Mouse (Mus musculus): Measurements from ENCODE around the gene Bcl2l13. TPM values are rescaled to one million over a fixed set of nuclear protein-coding genes. Genes with fewer than 3 reads are reported as not detected.
"Not testable (repeated sequence)": the region's sequence is repeated elsewhere in the genome, so short reads cannot be mapped to it uniquely, and the experiment has no call there.

The Bcl2l13 gene
- polyA plus RNA-seq, 1 experiment, result 11.3 TPM

DNA sequence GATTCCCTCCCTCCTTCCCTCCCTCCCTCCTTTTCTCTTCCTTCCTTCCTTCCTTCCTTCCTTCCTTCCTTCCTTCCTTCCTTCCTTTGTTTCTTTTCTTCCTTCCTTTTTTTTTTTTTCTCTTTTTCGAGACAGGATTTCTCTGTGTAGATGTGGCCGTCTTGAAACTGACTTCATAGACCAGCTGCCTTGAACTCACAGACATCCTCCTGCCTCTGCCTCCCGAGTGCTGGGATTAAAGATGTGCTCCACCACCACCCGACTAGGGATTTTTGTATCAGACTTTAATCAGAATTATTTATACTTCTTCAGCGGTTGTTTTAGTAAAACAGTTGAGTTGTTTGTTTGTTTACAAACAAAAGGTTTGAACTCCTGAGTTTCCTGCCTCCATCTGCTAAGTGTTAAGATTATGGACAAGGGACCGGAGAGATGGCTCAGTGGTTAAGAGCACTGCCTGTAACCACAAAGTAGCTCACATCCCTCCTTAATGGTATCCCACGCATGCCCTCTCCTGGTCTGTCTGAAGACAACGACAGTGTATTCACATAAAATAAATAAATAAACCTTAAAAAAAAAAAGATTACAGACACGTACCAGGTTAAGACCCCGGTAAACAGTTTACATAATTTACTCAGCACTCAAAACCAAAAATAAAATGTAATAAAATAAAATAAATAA is 12.9 kb upstream of the Bcl2l13 start:
- DNase-seq (ENCODE audit: low read depth, low spot score), result no peak
- 41% methylated on average over 10 of the region's 10 CpGs for WGBS

GRCm38 (mm10) chr6:120830056-120830455 is 6.0 kb upstream of the Bcl2l13 start:
- DNase-seq (ENCODE audit: low read depth, low spot score), result no peak
- 41% methylated on average over 1 of the region's 1 CpGs for WGBS

DNA sequence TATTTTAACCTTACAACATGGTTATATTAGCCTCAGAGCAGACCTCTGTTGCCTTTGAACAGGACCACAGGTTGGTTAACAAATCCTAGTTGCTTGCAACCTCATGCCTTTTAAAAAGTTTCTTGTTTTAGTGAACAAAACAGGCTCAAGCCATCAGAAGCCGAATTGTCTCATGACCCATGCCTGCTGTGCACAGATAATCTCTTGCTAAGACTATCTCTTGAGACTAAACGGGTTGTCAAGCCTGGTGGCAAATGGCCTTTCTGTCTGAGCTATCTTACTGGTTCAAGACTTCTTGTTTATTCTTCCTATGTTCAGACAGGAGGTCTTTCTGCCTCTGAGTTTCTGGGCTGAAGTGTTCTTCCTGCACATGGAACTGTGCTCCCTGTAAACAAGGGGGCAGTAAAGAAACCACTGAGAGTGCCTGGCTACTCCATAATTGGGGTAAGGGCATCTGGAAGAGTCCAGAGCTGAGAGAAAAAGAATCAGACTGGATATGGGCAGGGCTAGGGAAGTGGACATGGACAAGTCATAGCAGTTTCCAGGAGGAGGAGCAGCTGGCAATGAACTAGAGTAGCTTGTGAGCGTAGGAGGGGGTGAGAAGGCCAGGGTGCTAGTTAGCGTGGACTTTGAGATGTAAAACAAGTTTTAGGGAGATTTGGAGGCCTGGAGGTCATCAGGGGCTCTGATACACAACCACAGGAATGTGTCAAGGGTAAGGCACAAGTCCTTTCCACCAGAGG is 5.0 kb upstream of the Bcl2l13 start:
- no peak for DNase-seq (ENCODE audit: low read depth, low spot score)
- 72% methylated on average over 4 of the region's 4 CpGs for WGBS

DNA sequence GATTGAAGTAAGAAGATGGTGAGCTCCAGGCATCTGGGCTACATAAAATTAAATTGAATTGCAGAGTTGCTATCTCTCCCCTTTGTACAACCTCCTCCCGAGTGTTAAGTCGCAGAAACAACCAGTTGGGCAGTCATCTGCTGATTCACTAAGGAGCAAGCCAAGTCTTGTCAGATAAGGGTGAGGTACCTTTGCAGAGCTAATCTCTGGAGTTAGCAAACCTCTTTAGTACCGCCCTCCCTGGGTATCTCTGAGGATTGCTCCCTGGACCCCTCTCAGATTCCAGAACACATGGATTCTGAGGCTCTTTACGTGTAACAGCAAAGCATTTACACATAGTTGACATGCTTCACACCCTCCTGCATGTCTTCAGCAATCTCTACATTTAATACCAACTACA is 3.9 kb upstream of the Bcl2l13 start:
- 79% methylated on average over 4 of the region's 4 CpGs for WGBS
- DNase-seq (ENCODE audit: low read depth, low spot score), result no peak

GRCm38 (mm10) chr6:120834766-120835321 is 1.2 kb upstream of the Bcl2l13 start:
- 77% methylated on average over 4 of the region's 4 CpGs for WGBS

DNA sequence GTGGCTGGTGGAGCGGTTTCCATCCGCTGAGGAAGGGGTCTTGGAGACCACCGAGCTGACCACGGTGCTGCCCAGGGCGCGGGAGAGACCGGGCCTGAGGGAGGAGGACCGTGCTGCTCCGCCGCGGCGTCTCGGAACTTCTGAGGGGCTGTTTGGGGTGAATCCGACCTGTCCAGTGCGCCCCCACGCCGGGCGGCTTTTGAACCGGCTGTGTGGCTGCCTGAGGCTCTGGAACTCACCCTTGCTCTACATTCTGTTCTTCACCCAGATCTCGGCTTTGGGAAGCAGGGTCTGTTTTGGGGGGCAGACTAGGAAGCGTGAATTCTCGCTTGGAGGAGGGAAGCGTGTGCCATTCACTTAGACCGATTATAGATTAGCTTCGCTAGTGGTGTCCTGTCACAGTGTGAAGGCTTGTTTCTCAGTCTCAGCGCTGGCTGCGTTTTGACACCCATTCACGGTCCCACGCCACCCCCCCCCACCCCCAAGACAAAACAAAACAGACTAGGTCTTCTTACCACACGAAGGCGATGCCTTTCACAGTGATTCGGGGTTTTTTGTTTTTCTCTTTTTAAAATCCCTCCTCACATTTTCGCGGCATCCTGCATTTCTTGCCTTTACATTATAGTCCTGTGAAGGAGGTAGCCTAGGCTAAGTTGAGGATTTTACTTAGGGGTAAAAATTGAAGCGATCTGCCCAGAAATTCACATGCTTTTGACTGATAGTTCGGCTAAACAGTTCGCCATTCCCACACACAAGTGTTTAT is 558 bp downstream of the Bcl2l13 start:
- no peak for DNase-seq (ENCODE audit: low read depth, low spot score)
- WGBS, result 3% methylated on average over 37 of the region's 37 CpGs

More at GRCm38 (mm10) chr6:120834766-120835321, 1.2 kb upstream of the Bcl2l13 start:
- DNase-seq (ENCODE audit: low read depth, low spot score), result no peak

GRCm38 (mm10) chr6:120837152-120837530 is 1.1 kb downstream of the Bcl2l13 start:
- WGBS, result 59% methylated on average over 1 of the region's 1 CpGs

DNA sequence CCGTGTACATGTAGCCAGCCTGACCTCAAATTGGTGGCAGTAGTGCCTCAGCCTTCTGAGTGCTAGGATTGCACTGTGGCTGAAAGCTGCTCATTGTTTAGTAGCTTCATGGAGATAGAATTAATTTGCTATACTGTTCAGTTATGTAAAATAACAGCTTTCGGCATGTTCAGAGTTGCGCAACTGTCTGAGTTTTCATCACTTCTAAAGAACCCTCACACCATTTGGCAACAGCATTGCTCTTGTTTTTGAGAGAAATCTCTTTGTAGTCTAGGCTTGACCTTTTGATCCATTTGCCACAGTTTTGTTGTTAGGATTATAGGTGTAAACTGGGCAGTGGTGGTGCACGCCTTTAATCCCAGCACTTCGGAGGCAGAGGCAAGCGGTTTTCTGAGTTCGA is 4.2 kb downstream of the Bcl2l13 start:
- DNase-seq (ENCODE audit: low read depth, low spot score), result no peak
- 95% methylated on average over 7 of the region's 7 CpGs for WGBS

More at GRCm38 (mm10) chr6:120837152-120837530, 1.1 kb downstream of the Bcl2l13 start:
- DNase-seq (ENCODE audit: low read depth, low spot score), result no peak

DNA sequence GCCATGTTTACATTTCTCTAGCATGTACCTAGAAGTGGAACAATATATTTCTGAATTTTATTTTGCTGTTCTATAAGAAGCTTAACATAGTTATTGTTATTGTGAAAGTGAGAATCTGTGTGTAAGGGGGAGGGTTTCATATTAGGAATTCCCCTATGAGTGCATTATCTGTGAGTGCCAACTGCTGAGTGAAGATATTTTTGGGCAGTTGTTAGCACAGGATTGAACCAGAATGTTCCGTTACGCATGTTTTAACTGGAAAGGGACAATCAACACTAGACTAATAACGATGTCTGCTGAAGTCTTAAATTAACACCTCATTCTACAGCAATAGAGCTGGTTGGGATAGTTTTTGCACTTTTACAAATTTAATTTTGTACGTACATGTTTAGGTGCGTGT is 5.7 kb downstream of the Bcl2l13 start:
- no peak for DNase-seq (ENCODE audit: low read depth, low spot score)
- 91% methylated on average over 5 of the region's 5 CpGs for WGBS

GRCm38 (mm10) chr6:120850720-120851119 is 14.7 kb downstream of the Bcl2l13 start:
- not testable (repeated sequence) for DNase-seq (ENCODE audit: low read depth, low spot score)

- WGBS, result 82% methylated on average over 10 of the region's 10 CpGs
- DNase-seq (ENCODE audit: low read depth, low spot score), result no peak
Measured at GRCm38 (mm10) chr6:120854413-120854812, 18.4 kb downstream of the Bcl2l13 start.

DNA sequence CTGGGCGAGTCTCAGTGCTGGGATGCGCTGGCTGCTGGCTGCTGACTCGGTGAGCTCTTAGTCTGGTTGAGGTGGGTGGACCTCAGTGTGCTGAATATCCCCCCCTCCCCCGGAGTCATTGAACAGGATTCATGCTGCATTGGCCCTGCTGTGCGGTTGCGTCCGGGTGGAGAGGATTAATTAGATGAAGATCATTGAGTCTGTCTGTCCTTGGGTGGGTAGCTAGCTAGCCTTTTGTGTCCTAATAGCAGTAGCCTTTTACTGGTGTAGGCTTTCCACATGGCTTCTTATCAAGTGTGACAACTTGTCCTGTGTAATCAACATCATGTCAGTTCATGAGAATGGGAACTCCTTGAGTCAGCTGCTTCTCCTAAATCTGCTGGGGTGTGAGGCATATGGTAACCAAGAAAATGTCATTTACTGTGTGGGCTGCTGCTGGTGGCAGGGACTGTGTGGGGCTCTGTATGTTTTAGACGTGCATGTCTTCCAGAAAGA is 22.3 kb downstream of the Bcl2l13 start:
- 89% methylated on average over 8 of the region's 8 CpGs for WGBS
- no peak for DNase-seq (ENCODE audit: low read depth, low spot score)

DNA sequence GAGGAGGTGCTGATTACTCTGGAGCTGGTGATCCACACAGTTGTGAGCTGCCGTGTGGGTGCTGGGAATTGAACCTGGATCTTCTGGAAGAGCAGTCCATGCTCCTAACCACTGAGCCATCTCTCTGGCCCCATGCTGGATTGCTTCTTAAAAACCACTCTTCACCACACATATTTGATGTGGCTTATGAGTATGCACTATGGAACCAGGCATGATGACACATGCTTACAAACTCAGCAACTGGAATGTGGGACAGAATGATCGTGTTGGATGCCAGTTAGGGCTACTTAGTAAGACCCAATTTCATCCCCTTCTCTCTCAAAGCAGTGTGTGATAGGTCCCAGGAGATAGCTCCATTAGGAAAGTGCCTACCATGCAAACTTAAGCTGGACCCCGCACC is 24.1 kb downstream of the Bcl2l13 start:
- DNase-seq (ENCODE audit: low read depth, low spot score), result no peak
- WGBS, result 86% methylated on average over 3 of the region's 3 CpGs

DNA sequence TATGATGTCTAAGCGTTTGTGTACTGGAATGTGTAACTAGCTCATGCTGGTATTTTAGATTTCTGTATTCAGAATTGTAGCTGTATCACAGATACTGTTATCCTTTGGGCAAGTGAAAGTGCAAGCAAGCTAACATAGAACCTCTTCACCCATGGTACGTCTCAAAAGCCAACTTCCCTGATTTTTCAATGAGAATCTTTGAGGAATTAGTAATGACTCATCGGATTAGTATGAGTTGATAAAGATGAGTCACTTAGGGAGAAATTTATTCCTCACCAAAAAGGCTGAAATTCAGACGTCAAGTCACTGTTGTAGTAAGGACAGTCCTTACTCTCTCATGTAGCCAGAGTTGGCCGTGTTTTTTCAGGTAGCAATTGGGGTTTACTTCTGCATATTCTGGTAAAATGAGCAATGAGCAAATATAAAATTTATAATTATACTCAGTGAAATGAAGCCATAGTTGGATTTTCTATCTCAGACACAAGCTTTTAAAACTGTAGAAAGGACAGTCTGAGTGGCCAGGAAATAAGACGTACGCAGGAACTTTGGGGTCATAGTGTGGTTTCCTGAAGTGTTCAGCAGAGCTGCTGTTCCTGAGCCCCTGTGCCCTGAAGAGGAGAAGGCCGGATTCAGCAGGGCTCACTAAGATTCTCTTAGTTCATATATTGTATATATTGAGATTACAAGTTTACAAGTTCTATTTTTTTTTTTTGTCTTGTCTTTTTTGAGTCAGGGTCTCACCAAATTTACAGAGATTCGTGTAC is 30.2 kb downstream of the Bcl2l13 start:
- DNase-seq (ENCODE audit: low read depth, low spot score), result no peak
- 75% methylated on average over 9 of the region's 9 CpGs for WGBS

DNA sequence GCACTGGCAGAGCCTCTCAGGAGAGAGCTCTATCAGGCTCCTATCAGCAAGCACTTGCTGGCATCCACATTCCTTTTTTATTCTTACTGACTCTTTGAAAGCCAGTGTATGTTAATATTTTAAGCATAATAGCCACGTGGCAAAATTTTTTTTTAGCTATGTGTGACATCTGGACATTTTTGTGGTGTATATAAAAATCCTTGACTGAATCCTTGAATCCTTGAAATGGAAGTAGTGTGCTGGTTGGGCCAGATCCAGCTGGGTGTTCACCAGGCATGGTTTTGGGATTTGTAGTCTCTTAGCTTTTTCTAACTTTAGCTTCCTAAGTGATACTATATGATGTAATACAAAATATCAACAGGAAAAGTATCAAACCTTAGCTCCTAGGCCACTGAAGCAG is 32.8 kb downstream of the Bcl2l13 start:
- no peak for DNase-seq (ENCODE audit: low read depth, low spot score)
- WGBS, result 42% methylated on average over 1 of the region's 1 CpGs

GRCm38 (mm10) chr6:120871286-120871685 is 35.3 kb downstream of the Bcl2l13 start:
- 72% methylated on average over 2 of the region's 2 CpGs for WGBS
- DNase-seq (ENCODE audit: low read depth, low spot score), result no peak

- DNase-seq (ENCODE audit: low read depth, low spot score), result no peak
- WGBS, result 69% methylated on average over 9 of the region's 9 CpGs
Measured at GRCm38 (mm10) chr6:120873874-120874273, 37.9 kb downstream of the Bcl2l13 start.

DNA sequence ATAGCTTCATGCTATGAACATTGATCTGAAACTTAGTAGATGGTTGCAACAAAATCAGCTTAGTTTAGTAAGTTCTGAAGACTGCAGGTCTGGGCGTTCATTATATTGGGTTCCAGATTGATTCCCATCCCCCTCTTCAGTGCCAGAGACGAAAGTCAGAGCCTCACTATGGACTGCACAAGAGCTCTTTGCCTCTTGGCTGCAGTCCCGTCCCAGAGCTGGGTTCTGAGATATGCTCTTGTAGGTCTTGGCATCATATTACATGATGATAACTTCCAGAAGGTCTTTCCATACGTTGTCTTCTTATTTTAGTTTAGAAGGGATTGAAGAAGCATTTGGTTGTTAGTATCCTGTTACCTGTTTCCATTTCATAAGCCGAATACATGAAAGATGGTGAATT is 43.0 kb downstream of the Bcl2l13 start:
- 85% methylated on average over 5 of the region's 5 CpGs for WGBS
- no peak for DNase-seq (ENCODE audit: low read depth, low spot score)

- no peak for DNase-seq (ENCODE audit: low read depth, low spot score)
- WGBS, result 94% methylated on average over 6 of the region's 6 CpGs
Measured at GRCm38 (mm10) chr6:120884436-120884835, 48.4 kb downstream of the Bcl2l13 start.

Measured in large intestine, adult 2 months (tissue).